Comparison of ENCODE assay signal across 8 mouse cellular contexts in genomic region chr10:39534324-39535026, GRCm38 (mm10).
A peak's percentile ranks its signal among the peaks of the same experiment; 100 is the strongest.
DNase-seq lines count a peak whose midpoint lies in the region; ATAC-seq and TF ChIP-seq lines count a peak whose summit lies in the region.

No protein-coding gene starts in this region.

- H3K36me3 ChIP-seq in ES-Bruce4 (ENCODE audit: control insufficient read depth, insufficient read depth, low read length, poor library complexity, severe bottlenecking) = no peaks in the 10 kb centered on the region
- H3K36me3 ChIP-seq in hindbrain, embryonic 13.5 days = peaks cover 31% of the 10 kb centered on the region
- peaks cover 2% of the 10 kb centered on the region for H3K36me3 ChIP-seq in limb, embryonic 13.5 days
- no peaks in the 10 kb centered on the region; the same call in 1 of the 2 replicates for H3K36me3 ChIP-seq in stomach, embryonic 14.5 days (ENCODE audit: control insufficient read depth, insufficient read depth, low read length)

- WGBS in hindbrain, embryonic 13.5 days = 37% methylated on average over 9 of the region's 9 CpGs
- WGBS in limb, embryonic 13.5 days = 30% methylated on average over 9 of the region's 9 CpGs
- WGBS in stomach, embryonic 14.5 days = 24% methylated on average over 9 of the region's 9 CpGs

- no peak overlapping the region for H3K4me2 ChIP-seq in hindbrain, embryonic 13.5 days
- peak overlapping the region; percentile 16; the same call in 1 of the 2 replicates for H3K4me2 ChIP-seq in limb, embryonic 13.5 days (replicated peaks)
- H3K4me2 ChIP-seq in stomach, embryonic 14.5 days (replicated peaks; ENCODE audit: low read depth, low read length) = no peak overlapping the region

- no peak for TF ChIP-seq POLR2A in ES-Bruce4 (IDR thresholded peaks at IDR 0.05; ENCODE audit: insufficient read depth, low read length)

- peak overlapping the region; percentile 38 for H3K27ac ChIP-seq in ES-Bruce4 (ENCODE audit: insufficient read depth, low read length)
- H3K27ac ChIP-seq in hindbrain, embryonic 13.5 days = peak overlapping the region; percentile 85
- peak overlapping the region; percentile 88 for H3K27ac ChIP-seq in limb, embryonic 13.5 days
- H3K27ac ChIP-seq in stomach, embryonic 14.5 days (ENCODE audit: low read length) = peak overlapping the region; percentile 79

- H3K9me3 ChIP-seq in ES-Bruce4 (replicated peaks; ENCODE audit: control insufficient read depth, insufficient read depth, low read length, poor library complexity, severe bottlenecking) = no peaks in the 10 kb centered on the region
- H3K9me3 ChIP-seq in hindbrain, embryonic 13.5 days = no peaks in the 10 kb centered on the region
- H3K9me3 ChIP-seq in limb, embryonic 13.5 days = no peaks in the 10 kb centered on the region
- H3K9me3 ChIP-seq in stomach, embryonic 14.5 days (ENCODE audit: control insufficient read depth, low read depth, low read length) = no peaks in the 10 kb centered on the region

- ATAC-seq in hindbrain, embryonic 13.5 days (ENCODE audit: low FRiP score) = peak; percentile 55
- peak; percentile 73 for ATAC-seq in limb, embryonic 13.5 days (ENCODE audit: low FRiP score, low read depth)
- ATAC-seq in stomach, embryonic 14.5 days (ENCODE audit: insufficient number of reproducible peaks, insufficient read depth, low FRiP score, low read depth) = peak; percentile 54; the same call in 1 of the 2 replicates

- no peaks in the 10 kb centered on the region for H3K27me3 ChIP-seq in ES-Bruce4 (ENCODE audit: control insufficient read depth, insufficient read depth, low read length, poor library complexity, severe bottlenecking)
- no peaks in the 10 kb centered on the region for H3K27me3 ChIP-seq in hindbrain, embryonic 13.5 days
- no peaks in the 10 kb centered on the region for H3K27me3 ChIP-seq in limb, embryonic 13.5 days
- no peaks in the 10 kb centered on the region for H3K27me3 ChIP-seq in stomach, embryonic 14.5 days (ENCODE audit: control insufficient read depth, insufficient read depth, low read length)

- peak; percentile 75; the same call in 1 of the 2 replicates for TF ChIP-seq EP300 in ES-Bruce4 (IDR thresholded peaks at IDR 0.05; ENCODE audit: insufficient read depth, low read depth, low read length)

- DNase-seq in ZHBTc4 (ENCODE audit: low read depth, low spot score) = peak; percentile 91
- no peak for DNase-seq in frontal cortex, postnatal 14 days (ENCODE audit: low spot score in 2 of 2)
- no peak for DNase-seq in layer of hippocampus, adult 9-11 months
- no peak for DNase-seq in thymus, postnatal 10 days (ENCODE audit: low spot score in 2 of 2)

- H3K4me1 ChIP-seq in ES-Bruce4 (ENCODE audit: control insufficient read depth, insufficient read depth, low read length) = peaks cover 7% of the 10 kb centered on the region
- H3K4me1 ChIP-seq in hindbrain, embryonic 13.5 days (replicated peaks) = peaks cover 76% of the 10 kb centered on the region
- H3K4me1 ChIP-seq in limb, embryonic 13.5 days = peaks cover 68% of the 10 kb centered on the region
- H3K4me1 ChIP-seq in stomach, embryonic 14.5 days (ENCODE audit: control insufficient read depth, insufficient read depth, low read length) = peaks cover 43% of the 10 kb centered on the region

- H3K9ac ChIP-seq in ES-Bruce4 (ENCODE audit: low read depth, poor library complexity, severe bottlenecking) = no peak overlapping the region
- peak overlapping the region; percentile 55 for H3K9ac ChIP-seq in hindbrain, embryonic 13.5 days
- H3K9ac ChIP-seq in limb, embryonic 13.5 days = peak overlapping the region; percentile 25; the same call in 1 of the 2 replicates
- H3K9ac ChIP-seq in stomach, embryonic 14.5 days (replicated peaks; ENCODE audit: low read depth, low read length) = no peak overlapping the region

- H3K4me3 ChIP-seq in ES-Bruce4 (ENCODE audit: low read depth, low read length) = no peak overlapping the region
- no peak overlapping the region for H3K4me3 ChIP-seq in hindbrain, embryonic 13.5 days
- no peak overlapping the region for H3K4me3 ChIP-seq in limb, embryonic 13.5 days
- no peak overlapping the region for H3K4me3 ChIP-seq in stomach, embryonic 14.5 days (ENCODE audit: low read depth, low read length)

- TF ChIP-seq CTCF in ES-Bruce4 (IDR thresholded peaks at IDR 0.05; ENCODE audit: low read depth, low read length) = no peak

Comparison
In these comparisons a context has a peak if more than half of its experiments do, and no peak if none do; other contexts are left out.
1. H3K27ac ChIP-seq: peak in every context shown above with its lines; median percentile 88 in limb, embryonic 13.5 days; 85 in hindbrain, embryonic 13.5 days; 79 in stomach, embryonic 14.5 days; 38 in ES-Bruce4.
2. H3K9ac ChIP-seq: peak in hindbrain, embryonic 13.5 days (single experiment) and limb, embryonic 13.5 days (single experiment); none in ES-Bruce4 (single experiment) and stomach, embryonic 14.5 days (single experiment).
3. Peak in every context shown above with its lines, with median percentiles within 50 percentile points of each other: ATAC-seq.